Mouse (Mus musculus): ENCODE measurements at regions not wholly inside any gene's neighbourhood (a gene's known extent, or its start where the extent isn't known, plus 50 kb on each side); places are given as distances from the start of the nearest gene placed in this dataset.
"Not testable (repeated sequence)": the region's sequence is repeated elsewhere in the genome, so short reads cannot be mapped to it uniquely, and the experiment has no call there.

GRCm38 (mm10) chr5:77816759-77817280 lies 409.0 kb upstream of the Igfbp7 start:
- DNase-seq (ENCODE audit: low spot score), result no peak

- DNase-seq (ENCODE audit: low spot score), result no peak
Measured at GRCm38 (mm10) chr5:77809844-77810243, 402.0 kb upstream of the Igfbp7 start.

GRCm38 (mm10) chr5:77807726-77808125 lies 399.9 kb upstream of the Igfbp7 start:
- DNase-seq (ENCODE audit: low spot score), result peak; percentile 41

- no peak for DNase-seq (ENCODE audit: low spot score)
Measured at GRCm38 (mm10) chr5:77806334-77807157, 398.7 kb upstream of the Igfbp7 start.

- DNase-seq (ENCODE audit: low spot score), result no peak
Measured at GRCm38 (mm10) chr5:77805796-77806195, 398.0 kb upstream of the Igfbp7 start.

GRCm38 (mm10) chr5:77805303-77805702 lies 397.5 kb upstream of the Igfbp7 start:
- DNase-seq (ENCODE audit: low spot score), result no peak

GRCm38 (mm10) chr5:77804113-77804512 lies 396.3 kb upstream of the Igfbp7 start:
- DNase-seq (ENCODE audit: low spot score), result no peak

GRCm38 (mm10) chr5:77803562-77803961 lies 395.7 kb upstream of the Igfbp7 start:
- no peak for DNase-seq (ENCODE audit: low spot score)

- DNase-seq (ENCODE audit: low spot score), result no peak
Measured at GRCm38 (mm10) chr5:77796960-77797359, 389.1 kb upstream of the Igfbp7 start.

GRCm38 (mm10) chr5:77795766-77796165 lies 387.9 kb upstream of the Igfbp7 start:
- no peak for DNase-seq (ENCODE audit: low spot score)

GRCm38 (mm10) chr5:77783953-77784352 lies 376.1 kb upstream of the Igfbp7 start:
- DNase-seq (ENCODE audit: low spot score), result no peak

- no peak for DNase-seq (ENCODE audit: low spot score)
Measured at GRCm38 (mm10) chr5:77762426-77763042, 354.7 kb upstream of the Igfbp7 start.

- DNase-seq (ENCODE audit: low spot score), result no peak
Measured at GRCm38 (mm10) chr5:77762013-77762412, 354.2 kb upstream of the Igfbp7 start.

GRCm38 (mm10) chr5:77748933-77749332 lies 341.1 kb upstream of the Igfbp7 start:
- no peak for DNase-seq (ENCODE audit: low spot score)

- DNase-seq (ENCODE audit: low spot score), result no peak
Measured at GRCm38 (mm10) chr5:77746604-77747003, 338.8 kb upstream of the Igfbp7 start.

- DNase-seq (ENCODE audit: low spot score), result no peak
Measured at GRCm38 (mm10) chr5:77743467-77743866, 335.6 kb upstream of the Igfbp7 start.

GRCm38 (mm10) chr5:77730286-77730685 lies 322.4 kb upstream of the Igfbp7 start:
- DNase-seq (ENCODE audit: low spot score), result not testable (repeated sequence)

GRCm38 (mm10) chr5:77681592-77681991 lies 273.8 kb upstream of the Igfbp7 start:
- no peak for DNase-seq (ENCODE audit: low spot score)

GRCm38 (mm10) chr5:77672073-77672924 lies 264.5 kb upstream of the Igfbp7 start:
- DNase-seq (ENCODE audit: low spot score), result no peak

GRCm38 (mm10) chr5:77663096-77663495 lies 255.3 kb upstream of the Igfbp7 start:
- DNase-seq (ENCODE audit: low spot score), result no peak

GRCm38 (mm10) chr5:77659016-77659415 lies 251.2 kb upstream of the Igfbp7 start:
- DNase-seq (ENCODE audit: low spot score), result no peak

- DNase-seq (ENCODE audit: low spot score), result no peak
Measured at GRCm38 (mm10) chr5:77644651-77645050, 236.8 kb upstream of the Igfbp7 start.

Measured in testis, postnatal 14 days (tissue).